Mouse (Mus musculus) lung, postnatal 0 days (tissue): Measurements from ENCODE around the gene Ilvbl. TPM values are rescaled to one million over a fixed set of nuclear protein-coding genes. Genes with fewer than 3 reads are reported as not detected.

Source experiments
- ATAC-seq: fragments of 200-750 bp; cut with Nextera tagmentation; 2 replicates; pipeline ENCODE4 v1.8.0; 2017; ENCODE audit warnings: moderate library complexity
- DNase-seq: peaks from one replicate; pipeline ENCODE4 v3.0.0-alpha.2; 2016; ENCODE audit warnings: low spot score
- H3K27ac ChIP-seq: fragments of 300-500 bp; sonication (generic); 2 replicates; pipeline ENCODE4 v1.5.1; 2014; ENCODE audit warnings: antibody characterized with exemption, mild to moderate bottlenecking, low read length, mixed read lengths
- H3K27me3 ChIP-seq: fragments of 300-500 bp; sonication (generic); replicated peaks from 2 replicates; pipeline ENCODE4 v1.6.1; 2014; ENCODE audit warnings: low read length, mixed read lengths; ENCODE audit not compliant: insufficient read depth
- H3K36me3 ChIP-seq: fragments of 300-500 bp; sonication (generic); 2 replicates; pipeline ENCODE4 v1.6.1; 2014; ENCODE audit warnings: low read length, mixed read lengths; ENCODE audit not compliant: insufficient read depth
- H3K4me1 ChIP-seq: fragments of 300-500 bp; sonication (generic); 2 replicates; pipeline ENCODE4 v1.6.1; 2014; ENCODE audit warnings: antibody characterized with exemption, low read depth, low read length, mixed read lengths; ENCODE audit not compliant: insufficient read depth
- H3K4me2 ChIP-seq: fragments of 300-500 bp; sonication (generic); replicated peaks from 2 replicates; pipeline ENCODE4 v1.6.1; 2014; ENCODE audit warnings: low read depth, mild to moderate bottlenecking, low read length, moderate library complexity, mixed read lengths
- H3K4me3 ChIP-seq: fragments of 300-500 bp; sonication (generic); 2 replicates; pipeline ENCODE4 v1.5.1; 2014; ENCODE audit warnings: low read depth, low read length
- H3K9ac ChIP-seq: fragments of 300-500 bp; sonication (generic); replicated peaks from 2 replicates; pipeline ENCODE4 v1.6.1; 2014; ENCODE audit warnings: low read depth, mild to moderate bottlenecking
- H3K9me3 ChIP-seq: fragments of 300-500 bp; sonication (generic); 2 replicates; pipeline ENCODE4 v1.6.1; 2016; ENCODE audit warnings: low read length, mixed read lengths
- CTCF ChIP-seq: IDR thresholded peaks from 2 replicates; pipeline ENCODE4 v1.5.1; 2016; ENCODE audit warnings: antibody characterized with exemption, mild to moderate bottlenecking
- EP300 ChIP-seq: IDR thresholded peaks from 2 replicates; pipeline ENCODE4 v1.6.1; 2016; ENCODE audit warnings: antibody characterized with exemption, mild to moderate bottlenecking, control low read depth
- WGBS: fragments of 180-500 bp; shearing (Covaris S2); extraction: QIAGEN DNeasy Blood & Tissue Kit; methylation state at CpG from one replicate; pipeline ENCODE4 v1.1.7; 2014; 5-methylcytosine and 5-hydroxymethylcytosine counted together
- polyA plus RNA-seq: library from polyadenylated mRNA; unstranded; fragments of >200 nt; fragmentation: Nextera tagmentation; extraction: Ambion mirVana; gene quantifications from 2 replicates; pipeline ENCODE4 v1.2.1, GENCODE M21; 2015

The Ilvbl gene
- polyA plus RNA-seq, 1 experiment from 2014 or later = 45.0 TPM

- TF ChIP-seq CTCF (no peak), EP300 (no peak)
- Histone ChIP-seq H3K27me3 (no peaks in the 10 kb centered on the region), H3K36me3 (peaks cover 13% of the 10 kb centered on the region; the same call in 1 of the 2 replicates), H3K4me3 (no peak overlapping the region), H3K27ac (no peak overlapping the region), H3K4me1 (0 out of 2 replicates have a peak, but pooled peaks cover 11% of the 10 kb centered on the region), H3K9me3 (no peaks in the 10 kb centered on the region), H3K4me2 (no peak overlapping the region), H3K9ac (no peak overlapping the region)
- no peak for ATAC-seq
- no peak for DNase-seq
- 81% methylated on average over 4 of the region's 4 CpGs for WGBS
These were observed 18.8 kb downstream of the Ilvbl start for GRCm38 (mm10) chr10:78592856-78593379.

DNA sequence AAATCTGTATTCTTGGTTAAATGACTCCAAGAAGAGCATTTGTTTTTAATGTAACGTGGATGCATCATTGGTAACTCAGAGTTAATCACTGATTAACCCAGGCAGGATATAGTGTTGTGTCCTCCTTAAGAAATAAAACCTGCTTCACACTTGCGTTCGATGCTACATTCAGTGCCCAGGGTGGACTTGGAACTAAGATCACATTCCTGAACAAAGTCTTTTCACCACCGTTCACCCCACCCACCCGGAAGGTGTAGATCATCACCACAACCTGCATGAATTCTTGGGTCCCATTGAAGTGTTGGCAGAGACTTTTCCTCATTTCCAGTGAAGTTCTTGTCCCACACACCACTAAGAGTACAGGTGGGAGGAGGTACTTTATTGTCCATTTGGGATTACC is 19.6 kb downstream of the Ilvbl start:
- Histone ChIP-seq H3K4me1 (0 out of 2 replicates have a peak, but pooled peaks cover 11% of the 10 kb centered on the region), H3K4me2 (no peak overlapping the region), H3K27ac (no peak overlapping the region), H3K4me3 (no peak overlapping the region), H3K27me3 (no peaks in the 10 kb centered on the region), H3K9me3 (no peaks in the 10 kb centered on the region), H3K36me3 (peaks cover 9% of the 10 kb centered on the region; the same call in 1 of the 2 replicates), H3K9ac (no peak overlapping the region)
- DNase-seq = no peak
- TF ChIP-seq CTCF (no peak), EP300 (no peak)
- WGBS = 88% methylated on average over 5 of the region's 5 CpGs
- no peak for ATAC-seq

- WGBS = 63% methylated on average over 6 of the region's 6 CpGs
- ATAC-seq = no peak
- TF ChIP-seq CTCF = no peak
- TF ChIP-seq EP300 = no peak
- H3K9ac ChIP-seq = no peak overlapping the region
- 0 out of 2 replicates have a peak, but pooled peaks cover 4% of the 10 kb centered on the region for H3K36me3 ChIP-seq
- no peak overlapping the region for H3K4me2 ChIP-seq
- no peaks in the 10 kb centered on the region for H3K27me3 ChIP-seq
- no peak overlapping the region for H3K4me3 ChIP-seq
- no peak overlapping the region for H3K27ac ChIP-seq
- H3K9me3 ChIP-seq = no peaks in the 10 kb centered on the region
- no peak for DNase-seq
- H3K4me1 ChIP-seq = 0 out of 2 replicates have a peak, but pooled peaks cover 11% of the 10 kb centered on the region
These were observed 20.0 kb downstream of the Ilvbl start for GRCm38 (mm10) chr10:78594157-78594556.

DNA sequence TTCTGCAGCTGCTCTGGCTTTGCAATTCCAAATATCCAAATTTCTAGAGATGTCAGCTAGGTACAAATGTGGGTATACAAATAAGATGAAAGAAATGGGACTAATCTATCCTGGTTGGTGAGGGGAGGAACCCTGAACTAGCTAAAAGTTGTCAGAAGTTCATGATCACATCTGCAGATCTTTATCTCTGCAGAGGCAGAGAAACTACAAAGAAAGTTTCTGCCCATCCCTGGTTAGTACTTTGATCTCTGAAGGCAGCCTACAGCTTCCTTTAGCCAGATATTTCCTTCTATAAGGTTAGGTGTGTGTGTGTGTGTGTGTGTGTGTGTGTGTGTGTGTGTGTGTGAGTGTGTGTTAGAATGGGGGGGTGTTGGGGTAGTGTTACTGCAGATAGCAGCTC is 20.4 kb downstream of the Ilvbl start:
- no peak overlapping the region for H3K4me3 ChIP-seq
- no peak for TF ChIP-seq CTCF
- H3K27me3 ChIP-seq = no peaks in the 10 kb centered on the region
- ATAC-seq (no peak), DNase-seq (no peak)
- H3K4me1 ChIP-seq = 0 out of 2 replicates have a peak, but pooled peaks cover 11% of the 10 kb centered on the region
- no peaks in the 10 kb centered on the region for H3K9me3 ChIP-seq
- H3K36me3 ChIP-seq = 0 out of 2 replicates have a peak, but pooled peaks cover under 1% of the 10 kb centered on the region
- no peak overlapping the region for H3K9ac ChIP-seq
- H3K27ac ChIP-seq = no peak overlapping the region
- no peak overlapping the region for H3K4me2 ChIP-seq

GRCm38 (mm10) chr10:78599865-78600264 is 25.7 kb downstream of the Ilvbl start:
- DNase-seq = no peak
- ATAC-seq = no peak

GRCm38 (mm10) chr10:78605080-78605479 is 30.9 kb downstream of the Ilvbl start:
- H3K9ac ChIP-seq = no peak overlapping the region
- no peaks in the 10 kb centered on the region for H3K4me1 ChIP-seq
- no peaks in the 10 kb centered on the region for H3K27me3 ChIP-seq
- WGBS = 36% methylated on average over 3 of the region's 3 CpGs
- no peaks in the 10 kb centered on the region for H3K9me3 ChIP-seq
- no peak overlapping the region for H3K27ac ChIP-seq
- no peak for ATAC-seq
- no peaks in the 10 kb centered on the region for H3K36me3 ChIP-seq
- peak; percentile 42 for DNase-seq
- H3K4me3 ChIP-seq = no peak overlapping the region
- no peak overlapping the region for H3K4me2 ChIP-seq
- TF ChIP-seq CTCF (peak; percentile 66), EP300 (no peak)

More at GRCm38 (mm10) chr10:78599865-78600264, 25.7 kb downstream of the Ilvbl start:
- H3K4me3 ChIP-seq = no peak overlapping the region
- H3K4me2 ChIP-seq = no peak overlapping the region
- no peak overlapping the region for H3K27ac ChIP-seq
- no peaks in the 10 kb centered on the region for H3K36me3 ChIP-seq
- no peak for TF ChIP-seq EP300
- TF ChIP-seq CTCF = no peak
- no peaks in the 10 kb centered on the region for H3K4me1 ChIP-seq
- H3K27me3 ChIP-seq = no peaks in the 10 kb centered on the region
- H3K9me3 ChIP-seq = no peaks in the 10 kb centered on the region
- H3K9ac ChIP-seq = no peak overlapping the region
- 82% methylated on average over 5 of the region's 5 CpGs for WGBS
